Mouse (Mus musculus): Measurements from ENCODE around the gene Ccdc115.

- TF ChIP-seq POLR2A (IDR thresholded peaks at IDR 0.05; ENCODE audit: insufficient read length, low read depth), result no peak
- no peak for TF ChIP-seq MAX (IDR thresholded peaks at IDR 0.05; ENCODE audit: low read depth)
- TF ChIP-seq MYOD1 (IDR thresholded peaks at IDR 0.05; ENCODE audit: control insufficient read depth in 1 of 3, insufficient read length in 2 of 3, low read depth in 2 of 3), result no peak
- no peak for TF ChIP-seq USF1 (IDR thresholded peaks at IDR 0.05; ENCODE audit: low read depth)
- TF ChIP-seq E2F4 (IDR thresholded peaks at IDR 0.05; ENCODE audit: insufficient read depth), result no peak
Measured at GRCm38 (mm10) chr1:34468500-34468899, 29.0 kb upstream of the Ccdc115 start.

All from myocyte (in vitro differentiated cells).